Mouse (Mus musculus) stomach, postnatal 0 days (tissue): ENCODE measurements at regions not wholly inside any gene's neighbourhood (a gene's known extent, or its start where the extent isn't known, plus 50 kb on each side); places are given as distances from the start of the nearest gene placed in this dataset.

ENCODE experiments used
- ATAC-seq: fragments of 200-750 bp; cut with Nextera tagmentation; 2 replicates; pipeline ENCODE4 v1.8.0; 2017; ENCODE audit not compliant: low FRiP score, low TSS enrichment
- DNase-seq: peaks from one replicate; pipeline ENCODE4 v3.0.0-alpha.2; 2016; ENCODE audit warnings: low spot score
- H3K27ac ChIP-seq: fragments of 300-500 bp; sonication (generic); replicated peaks from 2 replicates; pipeline ENCODE4 v1.5.1; 2014; ENCODE audit warnings: mild to moderate bottlenecking, control low read depth
- H3K27me3 ChIP-seq: fragments of 300-500 bp; sonication (generic); 2 replicates; pipeline ENCODE4 v1.6.1; 2014; ENCODE audit warnings: low read length; ENCODE audit not compliant: control insufficient read depth, insufficient read depth
- H3K36me3 ChIP-seq: fragments of 300-500 bp; sonication (generic); 2 replicates; pipeline ENCODE4 v1.6.1; 2014; ENCODE audit warnings: low read length, mixed read lengths; ENCODE audit not compliant: control insufficient read depth, insufficient read depth
- H3K4me1 ChIP-seq: fragments of 300-500 bp; sonication (generic); replicated peaks from 2 replicates; pipeline ENCODE4 v1.6.1; 2014; ENCODE audit warnings: antibody characterized with exemption; ENCODE audit not compliant: control insufficient read depth, insufficient read depth
- H3K4me2 ChIP-seq: fragments of 300-500 bp; sonication (generic); replicated peaks from 2 replicates; pipeline ENCODE4 v1.6.1; 2014; ENCODE audit warnings: low read depth, mild to moderate bottlenecking, control low read depth, moderate library complexity
- H3K4me3 ChIP-seq: fragments of 300-500 bp; sonication (generic); 2 replicates; pipeline ENCODE4 v1.5.1; 2014; ENCODE audit warnings: low read depth, low read length, control low read depth
- H3K9ac ChIP-seq: fragments of 300-500 bp; sonication (generic); 2 replicates; pipeline ENCODE4 v1.6.1; 2014; ENCODE audit warnings: mild to moderate bottlenecking, low read length, control low read depth, mixed read lengths
- H3K9me3 ChIP-seq: fragments of 300-500 bp; sonication (generic); 2 replicates; pipeline ENCODE4 v1.6.1; 2016; ENCODE audit warnings: low read length; ENCODE audit not compliant: control insufficient read depth
- CTCF ChIP-seq: IDR thresholded peaks from 2 replicates; pipeline ENCODE4 v1.5.1; 2016; ENCODE audit warnings: antibody characterized with exemption, low read depth, mild to moderate bottlenecking, moderate library complexity
- EP300 ChIP-seq: optimal IDR thresholded peaks from 2 replicates; pipeline ENCODE3; 2016; ENCODE audit warnings: antibody characterized with exemption
- WGBS: fragments of 180-500 bp; shearing (Covaris S2); extraction: QIAGEN DNeasy Blood & Tissue Kit; methylation state at CpG from one replicate; pipeline ENCODE4 v1.1.7; 2014; 5-methylcytosine and 5-hydroxymethylcytosine counted together

DNA sequence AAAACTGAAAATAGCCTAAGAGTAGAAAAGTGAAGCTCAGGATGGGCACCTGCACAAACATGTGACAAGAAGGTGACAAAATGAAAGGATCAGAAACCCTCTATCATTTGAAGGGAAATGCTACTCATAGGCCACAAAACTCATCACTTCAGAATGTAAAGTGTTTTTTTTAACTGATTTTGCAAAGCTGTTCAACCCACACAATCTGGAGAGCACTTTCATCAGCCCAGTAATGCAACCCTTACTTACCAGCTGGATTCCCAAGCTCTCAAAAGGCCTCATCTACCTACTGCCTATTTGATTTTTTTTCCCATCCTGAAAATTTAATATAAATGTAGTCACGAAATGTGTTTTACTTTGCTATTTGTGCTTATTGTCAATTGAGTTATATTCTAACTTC, 110.4 kb upstream of the Ppp1r12a start:
- TF ChIP-seq CTCF (no peak), EP300 (no peak)

DNA sequence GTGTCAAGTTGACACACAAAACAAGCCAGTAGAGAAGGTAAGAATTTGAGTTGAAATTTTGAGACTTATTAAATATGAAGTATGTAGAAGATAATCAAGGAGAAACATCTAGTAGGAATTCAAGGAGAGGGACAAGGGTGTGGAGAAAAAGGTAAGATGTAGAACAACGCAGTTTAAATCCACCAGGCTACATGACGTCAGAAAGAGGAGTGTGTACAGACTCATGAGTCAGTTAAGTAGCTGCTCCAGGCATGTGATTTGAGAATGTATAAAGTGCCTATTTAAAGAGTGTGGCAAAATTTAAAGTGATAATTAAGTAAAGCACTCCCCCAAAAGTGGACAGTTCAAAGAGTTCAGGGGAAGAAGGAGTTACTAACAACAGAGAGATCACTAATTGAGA, 113.6 kb upstream of the Ppp1r12a start:
- 81% methylated on average over 2 of the region's 2 CpGs for WGBS
- ATAC-seq (no peak), DNase-seq (no peak)
- H3K9ac ChIP-seq = no peak overlapping the region
- no peaks in the 10 kb centered on the region for H3K27me3 ChIP-seq
- no peaks in the 10 kb centered on the region for H3K4me1 ChIP-seq
- TF ChIP-seq CTCF (no peak), EP300 (no peak)
- H3K4me2 ChIP-seq = no peak overlapping the region
- H3K9me3 ChIP-seq = no peaks in the 10 kb centered on the region
- no peak overlapping the region for H3K27ac ChIP-seq
- no peak overlapping the region for H3K4me3 ChIP-seq
- H3K36me3 ChIP-seq = no peaks in the 10 kb centered on the region

More for the DNA sequence above, 110.4 kb upstream of the Ppp1r12a start:
- no peak overlapping the region for H3K27ac ChIP-seq
- no peak overlapping the region for H3K4me2 ChIP-seq
- H3K9me3 ChIP-seq = no peaks in the 10 kb centered on the region
- no peak overlapping the region for H3K9ac ChIP-seq
- no peak for ATAC-seq
- no peaks in the 10 kb centered on the region for H3K4me1 ChIP-seq
- 86% methylated on average over 1 of the region's 1 CpGs for WGBS
- no peaks in the 10 kb centered on the region for H3K36me3 ChIP-seq
- H3K27me3 ChIP-seq = no peaks in the 10 kb centered on the region
- DNase-seq = no peak
- H3K4me3 ChIP-seq = no peak overlapping the region

DNA sequence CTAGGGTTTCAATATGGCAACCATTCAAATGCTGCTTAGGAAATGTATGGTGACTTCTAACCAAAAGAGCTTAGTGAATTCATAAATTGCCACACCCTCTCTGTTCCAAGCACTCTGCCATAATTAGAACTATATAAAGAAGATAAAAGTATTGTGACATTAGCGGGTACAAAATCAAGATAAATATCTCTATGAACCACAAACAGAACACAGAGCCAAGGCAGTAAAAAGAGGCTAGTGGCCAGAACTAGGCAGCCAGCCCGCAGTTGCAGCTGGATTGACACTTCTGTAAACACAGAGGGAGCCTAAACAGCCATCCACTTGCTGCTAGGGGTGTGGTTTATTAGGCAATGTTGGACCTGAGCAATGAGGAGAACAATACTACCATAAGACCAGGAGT, 118.5 kb upstream of the Ppp1r12a start:
- 7% methylated on average over 2 of the region's 2 CpGs for WGBS
- H3K9me3 ChIP-seq = no peaks in the 10 kb centered on the region
- H3K9ac ChIP-seq = no peak overlapping the region
- H3K4me2 ChIP-seq = no peak overlapping the region
- no peaks in the 10 kb centered on the region for H3K4me1 ChIP-seq
- no peak overlapping the region for H3K27ac ChIP-seq
- H3K27me3 ChIP-seq = no peaks in the 10 kb centered on the region
- DNase-seq = no peak
- TF ChIP-seq CTCF (no peak), EP300 (no peak)
- H3K4me3 ChIP-seq = no peak overlapping the region
- no peak for ATAC-seq
- no peaks in the 10 kb centered on the region for H3K36me3 ChIP-seq

GRCm38 (mm10) chr10:108040027-108040426, 122.0 kb upstream of the Ppp1r12a start:
- DNase-seq (no peak), ATAC-seq (no peak)
- no peak overlapping the region for H3K9ac ChIP-seq
- H3K9me3 ChIP-seq = no peaks in the 10 kb centered on the region
- H3K4me3 ChIP-seq = no peak overlapping the region
- no peak overlapping the region for H3K27ac ChIP-seq
- H3K36me3 ChIP-seq = no peaks in the 10 kb centered on the region
- no peak for TF ChIP-seq EP300
- TF ChIP-seq CTCF = no peak
- H3K4me1 ChIP-seq = no peaks in the 10 kb centered on the region
- H3K27me3 ChIP-seq = no peaks in the 10 kb centered on the region
- no peak overlapping the region for H3K4me2 ChIP-seq

DNA sequence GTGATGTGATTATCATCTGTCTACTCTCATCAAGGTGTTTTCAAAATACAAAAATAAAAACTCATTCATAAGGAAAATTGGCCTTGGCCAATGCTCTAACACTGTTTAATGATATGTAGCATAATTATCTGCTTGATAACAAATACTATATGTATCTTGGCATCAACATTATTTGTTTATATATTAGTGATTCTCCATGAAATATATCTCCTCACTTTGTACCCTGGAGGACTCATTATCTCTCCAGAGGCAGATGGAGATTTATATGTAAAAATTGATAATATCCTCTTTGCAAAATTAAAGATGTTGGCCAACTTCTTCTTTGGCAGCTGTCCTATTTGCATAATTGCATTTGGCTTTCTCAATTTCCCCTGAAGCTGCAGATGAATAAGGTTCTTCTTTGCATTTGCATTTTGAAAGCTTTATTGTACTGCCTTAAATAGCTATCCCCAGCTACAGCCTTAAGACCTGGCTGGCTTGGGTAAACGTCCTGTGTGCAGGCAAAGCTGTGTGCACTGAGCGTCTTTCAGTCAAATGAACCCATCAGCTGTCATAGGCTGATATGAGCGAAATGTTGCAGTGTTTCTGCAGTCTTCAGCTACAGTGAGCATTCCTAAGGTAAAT, 124.7 kb upstream of the Otogl start:
- Histone ChIP-seq H3K4me2 (no peak overlapping the region), H3K27ac (no peak overlapping the region), H3K9ac (no peak overlapping the region), H3K4me3 (no peak overlapping the region), H3K36me3 (no peaks in the 10 kb centered on the region), H3K4me1 (no peaks in the 10 kb centered on the region), H3K9me3 (no peaks in the 10 kb centered on the region), H3K27me3 (no peaks in the 10 kb centered on the region)
- ATAC-seq = no peak
- TF ChIP-seq EP300 (no peak), CTCF (no peak)
- WGBS = 56% methylated on average over 3 of the region's 3 CpGs
- no peak for DNase-seq

GRCm38 (mm10) chr10:108034068-108034467, 122.1 kb upstream of the Otogl start:
- no peaks in the 10 kb centered on the region for H3K9me3 ChIP-seq
- no peak overlapping the region for H3K4me2 ChIP-seq
- H3K4me1 ChIP-seq = no peaks in the 10 kb centered on the region
- H3K27me3 ChIP-seq = no peaks in the 10 kb centered on the region
- TF ChIP-seq CTCF = no peak
- TF ChIP-seq EP300 = no peak
- no peak overlapping the region for H3K27ac ChIP-seq
- H3K9ac ChIP-seq = no peak overlapping the region
- ATAC-seq = no peak
- WGBS = 82% methylated on average over 3 of the region's 3 CpGs
- no peak overlapping the region for H3K4me3 ChIP-seq
- no peaks in the 10 kb centered on the region for H3K36me3 ChIP-seq
- no peak for DNase-seq
